Mouse (Mus musculus) ES-Bruce4 (cell line): ENCODE results near the gene Elobl. TPM values are rescaled to one million over a fixed set of nuclear protein-coding genes. Genes with fewer than 3 reads are reported as not detected.
A peak's percentile ranks its signal among the peaks of the same experiment; 100 is the strongest.

ENCODE experiments used
- H3K27ac ChIP-seq: 2 replicates; pipeline ENCODE4 v1.5.1; 2012; ENCODE audit warnings: low read length, inconsistent platforms; ENCODE audit not compliant: insufficient read depth
- H3K27me3 ChIP-seq: 2 replicates; pipeline ENCODE4 v1.6.1; 2012; ENCODE audit warnings: mild to moderate bottlenecking, low read length, inconsistent platforms; ENCODE audit not compliant: control insufficient read depth, poor library complexity, insufficient read depth, severe bottlenecking
- H3K36me3 ChIP-seq: 2 replicates; pipeline ENCODE4 v1.6.1; 2012; ENCODE audit warnings: inconsistent platforms, mild to moderate bottlenecking, low read length, moderate library complexity; ENCODE audit not compliant: control insufficient read depth, poor library complexity, insufficient read depth, severe bottlenecking
- H3K4me1 ChIP-seq: one replicate; pipeline ENCODE4 v1.8.1; 2011; ENCODE audit warnings: low read length; ENCODE audit not compliant: control insufficient read depth, insufficient read depth
- H3K4me3 ChIP-seq: 2 replicates; pipeline ENCODE4 v1.5.1; 2011; ENCODE audit warnings: low read depth, mild to moderate bottlenecking, low read length
- H3K9ac ChIP-seq: 2 replicates; pipeline ENCODE4 v1.6.1; 2012; ENCODE audit warnings: low read depth, mild to moderate bottlenecking, inconsistent platforms; ENCODE audit not compliant: poor library complexity, severe bottlenecking
- H3K9me3 ChIP-seq: replicated peaks from 2 replicates; pipeline ENCODE4 v1.6.1; 2012; ENCODE audit warnings: mild to moderate bottlenecking, low read length, inconsistent platforms; ENCODE audit not compliant: control insufficient read depth, poor library complexity, insufficient read depth, severe bottlenecking
- CTCF ChIP-seq: IDR thresholded peaks from one replicate; pipeline ENCODE4 v1.8.1; 2011; ENCODE audit warnings: low read depth, low read length
- EP300 ChIP-seq: IDR thresholded peaks from 2 replicates; pipeline ENCODE4 v1.6.1; 2011; ENCODE audit warnings: low read depth, low read length; ENCODE audit not compliant: insufficient read depth
- POLR2A ChIP-seq: IDR thresholded peaks from one replicate; pipeline ENCODE4 v1.8.1; 2011; ENCODE audit warnings: low read length; ENCODE audit not compliant: insufficient read depth
- polyA plus RNA-seq: library from polyadenylated mRNA; stranded (reverse); fragments of >200 nt; gene quantifications from 2 replicates; pipeline ENCODE4 v1.2.4, GENCODE M21; 2011; ENCODE audit warnings: low read depth; ENCODE audit not compliant: missing spikeins, insufficient read depth, insufficient read length

The Elobl gene
- polyA plus RNA-seq, 1 experiment: 13.8 TPM

DNA sequence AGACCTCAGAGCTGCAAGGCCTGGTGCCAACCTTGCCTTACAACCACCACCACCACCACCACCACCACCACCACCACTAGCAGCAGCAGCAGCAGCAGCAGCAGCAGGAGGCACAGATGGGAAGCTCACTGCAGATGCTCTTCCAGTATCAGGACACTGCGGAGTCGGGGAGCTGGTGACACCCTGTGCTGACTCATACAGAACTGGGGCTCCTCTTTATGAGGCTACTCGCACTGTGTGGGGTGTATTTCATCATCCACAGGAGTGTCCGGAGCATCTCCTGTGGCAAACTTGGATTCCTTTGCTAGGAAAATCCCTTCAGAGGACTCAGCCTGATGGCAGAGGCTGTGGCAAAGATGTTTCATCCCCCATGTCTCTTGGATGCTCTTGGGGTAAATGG, 27.1 kb downstream of the Elobl start:
- H3K4me3 ChIP-seq: no peak overlapping the region
- H3K9me3 ChIP-seq: peaks cover 16% of the 10 kb centered on the region
- H3K27ac ChIP-seq: no peak overlapping the region
- H3K4me1 ChIP-seq: no peaks in the 10 kb centered on the region
- H3K9ac ChIP-seq: no peak overlapping the region
- H3K27me3 ChIP-seq: no peaks in the 10 kb centered on the region
- TF ChIP-seq EP300 (no peak), POLR2A (no peak), CTCF (no peak)
- H3K36me3 ChIP-seq: peaks cover 64% of the 10 kb centered on the region

DNA sequence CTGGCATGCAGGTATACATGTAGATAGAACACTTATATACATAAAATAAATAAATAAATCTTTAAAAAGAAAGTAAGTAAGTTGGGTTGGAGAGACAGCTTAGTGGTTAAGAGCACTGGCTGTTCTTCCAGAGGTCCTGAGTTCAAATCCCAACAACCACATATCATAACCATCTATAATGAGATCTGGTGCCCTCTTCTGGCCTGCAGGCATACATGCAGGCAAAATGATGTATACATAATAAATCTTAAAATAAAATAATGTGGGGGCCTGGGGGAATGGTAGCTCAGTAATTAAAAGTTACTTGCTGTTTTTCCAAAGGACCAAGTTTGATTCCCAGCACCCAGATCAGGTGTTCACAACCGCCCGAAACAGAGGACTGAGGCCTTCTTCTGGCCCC, 28.0 kb downstream of the Elobl start:
- Histone ChIP-seq H3K4me1 (peaks cover 1% of the 10 kb centered on the region), H3K9ac (no peak overlapping the region), H3K36me3 (peaks cover 64% of the 10 kb centered on the region), H3K27ac (no peak overlapping the region), H3K9me3 (peaks cover 16% of the 10 kb centered on the region), H3K4me3 (no peak overlapping the region), H3K27me3 (no peaks in the 10 kb centered on the region)
- TF ChIP-seq EP300: no peak
- no peak for TF ChIP-seq POLR2A
- no peak for TF ChIP-seq CTCF

DNA sequence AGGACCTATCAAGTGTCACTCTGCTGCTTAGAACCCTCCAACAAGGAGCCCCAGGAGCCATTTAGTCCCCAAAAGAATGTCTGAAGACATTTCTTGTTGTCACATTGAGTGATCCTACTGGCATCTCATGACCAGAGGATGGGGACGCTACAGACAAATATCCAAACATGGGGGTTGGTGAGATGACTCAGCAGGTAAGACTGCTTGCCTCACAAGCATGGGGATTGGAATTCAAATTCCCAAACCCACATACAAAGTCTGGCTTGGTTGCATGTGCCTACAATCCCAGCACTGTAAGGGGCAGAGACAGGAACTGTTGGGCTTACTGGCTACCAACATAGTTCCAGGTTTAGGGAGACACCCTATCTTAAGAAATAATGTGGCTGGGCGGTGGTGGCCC, 28.8 kb downstream of the Elobl start:
- peaks cover 2% of the 10 kb centered on the region for H3K4me1 ChIP-seq
- no peaks in the 10 kb centered on the region for H3K27me3 ChIP-seq
- H3K4me3 ChIP-seq: no peak overlapping the region
- no peak overlapping the region for H3K9ac ChIP-seq
- TF ChIP-seq CTCF: no peak
- no peak for TF ChIP-seq POLR2A
- no peak for TF ChIP-seq EP300
- H3K27ac ChIP-seq: peak overlapping the region; percentile 77
- peaks cover 16% of the 10 kb centered on the region for H3K9me3 ChIP-seq
- H3K36me3 ChIP-seq: peaks cover 64% of the 10 kb centered on the region

DNA sequence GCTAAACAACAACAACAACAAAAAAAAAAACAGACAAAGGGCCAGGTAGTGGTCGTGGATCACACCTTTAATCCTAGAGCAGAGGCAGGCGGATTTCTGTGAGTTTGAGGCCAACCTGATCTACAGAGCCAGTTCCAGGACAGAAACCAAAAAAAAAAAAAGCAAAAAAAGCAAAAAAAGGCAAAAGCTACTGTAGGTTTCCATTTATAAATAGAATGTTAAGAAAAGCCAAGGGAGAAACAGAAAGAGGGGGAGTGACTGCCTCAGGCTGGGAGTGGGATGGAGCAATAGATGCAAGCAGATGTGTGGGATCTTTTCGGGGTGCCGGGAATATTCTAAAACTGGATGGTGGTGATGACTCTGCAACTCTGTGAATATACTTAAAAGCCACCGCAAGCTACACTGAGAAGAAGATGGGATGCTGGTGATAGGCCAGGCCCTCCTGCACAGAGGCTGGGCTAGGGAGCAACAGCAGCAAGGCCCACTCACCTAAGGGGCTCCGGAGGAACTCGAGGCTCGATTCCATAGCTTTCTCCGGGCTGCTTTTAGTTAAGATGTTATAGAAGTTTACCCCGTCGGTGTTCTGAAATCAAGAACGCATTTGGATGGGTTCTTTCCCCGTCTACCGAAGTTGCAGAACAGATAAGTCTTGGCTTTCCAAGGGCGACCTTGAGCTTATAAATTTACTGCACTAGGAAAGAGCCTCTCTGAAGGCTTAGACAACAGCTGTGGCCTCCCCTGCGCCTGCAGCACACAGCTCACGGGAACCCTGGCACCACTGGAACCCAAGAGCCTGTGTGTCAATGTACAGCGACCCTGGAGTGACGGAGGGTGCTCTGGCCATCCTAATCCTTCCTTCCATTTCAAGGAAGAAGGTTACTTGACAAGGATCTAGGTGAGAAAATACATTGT, 32.4 kb downstream of the Elobl start:
- H3K27me3 ChIP-seq: no peaks in the 10 kb centered on the region
- TF ChIP-seq EP300 (no peak), CTCF (no peak), POLR2A (no peak)
- H3K27ac ChIP-seq: peak overlapping the region; percentile 59
- H3K9ac ChIP-seq: no peak overlapping the region
- peaks cover 16% of the 10 kb centered on the region for H3K9me3 ChIP-seq
- H3K36me3 ChIP-seq: peaks cover 70% of the 10 kb centered on the region
- H3K4me3 ChIP-seq: no peak overlapping the region
- H3K4me1 ChIP-seq: peaks cover 2% of the 10 kb centered on the region

DNA sequence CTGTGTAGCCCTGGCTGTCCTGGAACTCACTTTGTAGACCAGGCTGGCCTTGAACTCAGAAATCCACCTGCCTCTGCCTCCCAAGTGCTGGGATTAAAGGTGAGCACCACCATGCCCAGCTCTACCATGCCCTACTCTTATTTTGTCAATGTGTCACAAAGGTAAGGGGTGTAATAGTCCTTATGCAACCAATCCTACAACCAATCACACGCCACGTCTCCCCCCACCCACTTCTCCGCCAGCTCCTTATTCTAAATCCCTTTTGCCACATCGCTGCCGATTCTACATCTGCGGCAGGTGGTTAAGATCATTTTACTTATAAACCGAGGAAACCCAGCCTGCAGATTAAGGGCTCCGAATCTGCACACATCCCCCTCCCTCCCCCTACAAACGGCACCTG, 33.7 kb downstream of the Elobl start:
- TF ChIP-seq EP300 (no peak), POLR2A (no peak), CTCF (no peak)
- no peak overlapping the region for H3K9ac ChIP-seq
- no peak overlapping the region for H3K4me3 ChIP-seq

DNA sequence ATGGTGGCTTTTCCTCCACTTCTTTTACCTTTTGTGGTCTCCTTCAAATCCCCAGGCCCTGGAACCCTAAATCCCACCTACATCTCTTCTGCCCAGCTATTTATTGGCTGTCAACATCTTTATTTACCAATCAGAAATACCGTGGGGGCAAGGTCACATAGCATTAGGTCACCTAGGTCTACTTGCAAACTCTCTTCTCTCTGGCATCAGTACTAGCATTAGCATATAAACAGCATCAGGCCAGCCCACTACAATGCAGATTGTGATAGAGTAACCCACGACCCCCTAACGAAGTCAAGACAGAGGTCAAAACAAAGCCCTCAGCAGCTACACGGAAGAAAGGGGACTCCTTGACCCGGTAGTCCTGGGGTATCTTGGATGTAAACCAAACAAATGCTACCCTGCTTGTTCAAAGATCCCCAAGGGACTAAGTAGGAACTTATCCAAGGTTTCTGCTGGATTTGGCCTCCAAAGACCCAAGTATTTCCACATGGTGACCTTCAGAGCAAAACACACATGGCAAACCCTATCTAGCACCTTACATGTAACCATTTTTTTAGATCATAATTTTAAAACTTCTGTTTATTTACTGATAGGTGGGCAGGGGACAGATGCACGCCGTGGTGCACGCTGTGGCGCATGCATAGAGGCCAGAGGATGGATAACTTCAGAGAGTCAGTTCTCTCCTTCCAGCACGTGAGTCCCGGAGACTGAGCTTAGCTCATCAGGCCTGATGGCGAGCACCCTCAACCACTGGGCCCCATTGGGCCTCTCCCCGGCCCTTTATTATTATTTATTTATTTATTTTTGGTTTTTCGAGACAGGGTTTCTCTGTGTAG, 34.8 kb downstream of the Elobl start:
- Histone ChIP-seq H3K4me3 (no peak overlapping the region), H3K36me3 (peaks cover 82% of the 10 kb centered on the region), H3K27me3 (no peaks in the 10 kb centered on the region), H3K27ac (peak overlapping the region; percentile 83), H3K9ac (no peak overlapping the region), H3K9me3 (peaks cover 16% of the 10 kb centered on the region), H3K4me1 (peaks cover 2% of the 10 kb centered on the region)
- TF ChIP-seq CTCF (no peak), POLR2A (no peak), EP300 (no peak)

More for the DNA sequence above, 33.7 kb downstream of the Elobl start:
- peaks cover 74% of the 10 kb centered on the region for H3K36me3 ChIP-seq
- peak overlapping the region; percentile 59 for H3K27ac ChIP-seq
- H3K4me1 ChIP-seq: peaks cover 2% of the 10 kb centered on the region
- peaks cover 16% of the 10 kb centered on the region for H3K9me3 ChIP-seq
- H3K27me3 ChIP-seq: no peaks in the 10 kb centered on the region
